Mouse (Mus musculus): ENCODE results near the gene Gm12790.
"Not testable (repeated sequence)": the region's sequence is repeated elsewhere in the genome, so short reads cannot be mapped to it uniquely, and the experiment has no call there.

Gene Gm12790

DNA sequence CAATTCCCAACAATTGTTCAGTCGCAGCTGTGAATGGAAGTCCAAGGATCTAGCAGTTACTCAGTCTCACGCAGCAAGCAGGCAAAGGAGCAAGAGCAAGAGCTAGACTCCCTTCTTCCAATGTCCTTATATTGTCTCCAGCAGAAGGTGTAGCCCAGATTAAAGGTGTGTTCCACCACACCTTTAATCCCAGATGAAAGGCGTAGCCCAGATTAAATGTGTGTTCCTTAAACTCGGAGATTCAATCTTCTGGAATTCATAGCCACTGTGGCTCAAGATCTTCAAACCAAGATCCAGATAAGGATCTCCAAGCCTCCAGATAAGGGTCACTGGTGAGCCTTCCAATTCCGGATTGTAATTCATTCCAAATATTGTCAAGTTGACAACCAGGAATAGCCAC, at the start of gene Gm12790:
Gene Gm12790, minus strand, starts transcription at position 101 of the 400 bp plus-strand sequence.
- not testable (repeated sequence) for DNase-seq

DNA sequence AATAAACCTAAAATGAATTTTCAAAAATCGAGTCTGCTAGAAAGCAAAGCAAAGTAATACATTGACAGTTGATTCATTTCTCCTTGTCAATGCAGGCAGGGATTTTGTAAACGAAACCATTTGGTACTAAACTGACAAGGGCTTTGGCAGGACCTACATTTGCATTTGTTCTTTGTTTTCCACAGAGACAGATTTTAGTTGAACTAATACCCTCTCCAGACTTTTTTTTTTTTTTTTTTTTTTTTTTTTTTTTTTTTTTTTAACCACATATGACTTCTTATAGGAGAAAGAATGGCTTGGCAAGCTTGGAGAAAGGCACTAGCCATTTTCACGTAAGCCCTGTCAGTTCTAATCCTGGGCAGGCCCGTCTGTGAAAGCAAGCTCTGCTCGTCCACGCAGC, 45.8 kb upstream of the Gm12790 start:
- DNase-seq: no peak

DNA sequence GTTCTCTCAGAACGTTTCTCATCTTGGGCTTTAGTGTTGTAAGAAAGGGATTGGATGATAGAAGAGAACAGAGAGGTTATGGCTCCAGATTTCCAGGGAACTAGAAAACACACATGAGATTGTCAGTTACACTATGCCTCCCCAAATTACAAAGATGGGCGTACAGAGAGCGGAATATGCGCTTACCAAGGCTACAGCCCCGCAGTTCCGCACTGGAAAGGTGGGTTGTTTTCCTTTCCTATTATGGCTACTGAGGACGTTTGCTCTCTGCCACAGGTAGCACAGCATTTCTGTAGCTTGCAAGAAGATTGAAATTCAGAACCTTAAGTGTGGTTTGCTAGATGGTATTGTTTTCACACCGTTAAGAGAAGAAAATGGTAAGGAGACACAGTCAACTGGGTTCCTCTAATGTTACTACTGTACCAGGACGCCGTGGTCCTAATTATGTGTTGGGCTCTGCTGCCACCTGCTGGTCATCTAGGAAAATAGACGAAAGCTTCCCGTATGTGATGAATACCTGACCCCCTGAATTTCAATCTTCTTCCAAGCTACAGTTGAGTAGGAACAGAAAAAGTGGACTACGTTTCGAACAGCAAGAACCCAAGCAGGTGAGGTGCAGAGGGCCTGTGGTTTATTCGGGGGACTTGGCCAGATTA, 17.5 kb upstream of the Gm12790 start:
- peak; percentile 39 to 64 for DNase-seq

DNA sequence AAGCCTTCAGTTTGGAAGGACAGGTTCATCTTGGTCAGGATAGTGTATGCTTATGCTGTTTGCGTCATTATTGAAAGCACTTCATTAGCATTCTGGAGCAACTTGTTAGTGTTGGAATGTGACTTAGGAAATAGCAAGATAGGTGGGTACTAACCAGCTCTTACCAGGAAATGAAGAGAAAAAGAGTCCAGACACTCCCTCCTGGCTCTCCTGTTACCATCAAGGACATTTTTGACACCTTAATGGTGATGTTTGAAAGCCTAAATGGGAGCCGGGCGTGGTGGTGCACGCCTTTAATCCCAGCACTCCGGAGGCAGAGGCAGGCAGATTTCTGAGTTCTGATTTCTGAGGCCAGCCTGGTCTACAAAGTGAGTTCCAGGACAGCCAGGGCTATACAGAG, 16.6 kb upstream of the Gm12790 start:
- DNase-seq: no peak

DNA sequence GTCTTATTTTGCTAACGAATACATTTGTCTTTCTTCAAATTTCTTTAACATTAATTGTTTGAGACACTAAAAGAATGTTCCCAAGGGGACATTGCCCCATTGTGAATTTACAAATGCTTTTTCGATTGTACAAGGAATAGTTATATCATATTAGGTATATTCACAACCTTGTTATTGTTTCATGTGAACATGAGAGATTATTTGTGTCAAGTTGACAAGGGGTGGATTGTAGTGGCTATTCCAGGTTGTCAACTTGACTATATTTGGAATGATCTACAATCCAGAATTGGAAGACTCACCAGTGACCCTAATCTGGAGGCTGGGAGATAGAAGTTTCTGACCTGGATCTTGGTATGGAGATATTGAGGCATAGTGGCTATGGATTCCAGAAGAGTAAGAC, 5.5 kb upstream of the Gm12790 start, which contains the start of gene Gm12789:
Gene Gm12789, plus strand, starts transcription at position 301 of the 400 bp plus-strand sequence.
- DNase-seq: not testable (repeated sequence)

DNA sequence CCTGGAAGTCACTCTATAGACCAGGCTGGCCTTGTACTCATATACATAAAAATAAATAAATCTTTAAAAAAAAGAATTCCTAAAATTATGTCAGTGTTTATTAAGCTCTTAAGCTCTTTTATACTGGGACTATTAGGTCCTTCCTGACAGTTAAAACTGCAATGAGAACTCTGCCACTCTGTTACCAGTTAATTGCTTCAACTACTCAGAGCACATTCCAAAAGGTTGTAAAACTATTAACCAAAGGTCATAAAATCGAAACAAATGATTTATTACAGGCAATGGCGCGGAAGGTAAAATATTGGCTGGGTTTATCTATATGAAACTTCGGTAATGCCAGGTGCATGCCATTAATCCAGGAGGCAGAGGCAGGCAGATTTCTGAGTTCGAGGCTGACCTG, 4.8 kb upstream of the Gm12790 start:
- DNase-seq: no peak

DNA sequence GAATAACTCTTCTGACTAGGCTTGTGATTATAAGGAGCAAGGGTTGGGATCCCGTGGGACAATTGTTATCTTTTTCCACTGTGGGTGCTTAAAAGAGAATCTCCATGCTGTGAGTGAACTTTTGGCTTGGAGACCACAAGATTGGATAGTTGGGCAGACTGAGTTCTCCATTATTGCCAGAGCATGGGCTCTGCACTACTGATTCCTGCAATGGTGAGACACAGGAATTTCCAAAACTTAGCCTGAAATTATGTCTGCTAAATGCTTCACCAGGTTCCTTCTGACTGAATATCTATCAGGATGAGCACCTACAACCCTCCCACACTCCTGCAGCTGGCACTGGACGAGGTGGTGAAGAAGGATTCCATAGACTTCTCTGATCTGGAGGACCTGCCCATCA, 40.7 kb downstream of the Gm12790 start, which contains the start of gene Gm12794:
Gene Gm12794, plus strand, starts transcription at position 301 of the 400 bp plus-strand sequence.
- not testable (repeated sequence) for DNase-seq
